Mouse (Mus musculus) intestine, postnatal 0 days (tissue): ENCODE measurements around the gene Cops2. TPM values are rescaled to one million over a fixed set of nuclear protein-coding genes. Genes with fewer than 3 reads are reported as not detected.

Source experiments
- ATAC-seq: fragments of 200-750 bp; cut with Nextera tagmentation; 2 replicates; pipeline ENCODE4 v1.8.0; 2017; ENCODE audit warnings: mild to moderate bottlenecking, moderate TSS enrichment, moderate library complexity
- H3K27ac ChIP-seq: fragments of 300-500 bp; sonication (generic); 2 replicates; pipeline ENCODE4 v1.5.1; 2014; ENCODE audit warnings: mild to moderate bottlenecking, low read depth, low read length, moderate library complexity
- H3K27me3 ChIP-seq: fragments of 300-500 bp; sonication (generic); replicated peaks from 2 replicates; pipeline ENCODE4 v1.6.1; 2014; ENCODE audit warnings: low read length, mixed read lengths; ENCODE audit not compliant: control insufficient read depth, insufficient read depth
- H3K36me3 ChIP-seq: fragments of 300-500 bp; sonication (generic); 2 replicates; pipeline ENCODE4 v1.6.1; 2014; ENCODE audit warnings: mild to moderate bottlenecking, moderate library complexity; ENCODE audit not compliant: control insufficient read depth, insufficient read depth
- H3K4me1 ChIP-seq: fragments of 300-500 bp; sonication (generic); replicated peaks from 2 replicates; pipeline ENCODE4 v1.6.1; 2014; ENCODE audit warnings: antibody characterized with exemption, low read length, mixed read lengths; ENCODE audit not compliant: control insufficient read depth, insufficient read depth
- H3K4me2 ChIP-seq: fragments of 300-500 bp; sonication (generic); replicated peaks from 2 replicates; pipeline ENCODE4 v1.6.1; 2014; ENCODE audit warnings: low read depth, mild to moderate bottlenecking, moderate library complexity
- H3K4me3 ChIP-seq: fragments of 300-500 bp; sonication (generic); 2 replicates; pipeline ENCODE4 v1.5.1; 2014; ENCODE audit warnings: low read depth, low read length
- H3K9ac ChIP-seq: fragments of 300-500 bp; sonication (generic); 2 replicates; pipeline ENCODE4 v1.6.1; 2014; ENCODE audit warnings: mild to moderate bottlenecking, low read depth, low read length
- H3K9me3 ChIP-seq: fragments of 300-500 bp; sonication (generic); 2 replicates; pipeline ENCODE4 v1.6.1; 2016; ENCODE audit warnings: mixed run types; ENCODE audit not compliant: control insufficient read depth
- CTCF ChIP-seq: sonication (generic); IDR thresholded peaks from 2 replicates; pipeline ENCODE4 v1.5.1; 2016; ENCODE audit warnings: low read depth, mild to moderate bottlenecking, control low read depth, antibody characterized with exemption, moderate library complexity
- WGBS: fragments of 180-500 bp; shearing (Covaris S2); extraction: QIAGEN DNeasy Blood & Tissue Kit; methylation state at CpG from one replicate; pipeline ENCODE4 v1.1.7; 2014; 5-methylcytosine and 5-hydroxymethylcytosine counted together
- polyA plus RNA-seq: library from polyadenylated mRNA; unstranded; fragments of >200 nt; fragmentation: Nextera tagmentation; extraction: Ambion mirVana; gene quantifications from 2 replicates; pipeline ENCODE4 v1.2.1, GENCODE M21; 2015

The Cops2 gene
- polyA plus RNA-seq, 1 experiment from 2014 or later: 28.7 TPM

GRCm38 (mm10) chr2:125838708-125839284 is 20.1 kb downstream of the Cops2 start:
- H3K9ac ChIP-seq: no peak overlapping the region
- H3K4me3 ChIP-seq: no peak overlapping the region
- no peak overlapping the region for H3K4me2 ChIP-seq
- WGBS: 76% methylated on average over 2 of the region's 2 CpGs
- ATAC-seq: no peak
- peaks cover 34% of the 10 kb centered on the region for H3K36me3 ChIP-seq
- no peaks in the 10 kb centered on the region for H3K9me3 ChIP-seq
- no peak overlapping the region for H3K27ac ChIP-seq
- no peaks in the 10 kb centered on the region for H3K4me1 ChIP-seq
- TF ChIP-seq CTCF: no peak
- H3K27me3 ChIP-seq: no peaks in the 10 kb centered on the region

- WGBS: 92% methylated on average over 7 of the region's 7 CpGs
- Histone ChIP-seq H3K9ac (no peak overlapping the region), H3K27ac (no peak overlapping the region), H3K4me3 (no peak overlapping the region), H3K4me1 (no peaks in the 10 kb centered on the region), H3K4me2 (no peak overlapping the region), H3K9me3 (no peaks in the 10 kb centered on the region), H3K27me3 (no peaks in the 10 kb centered on the region), H3K36me3 (peaks cover 35% of the 10 kb centered on the region)
- ATAC-seq: no peak
- no peak for TF ChIP-seq CTCF
Observed at GRCm38 (mm10) chr2:125838091-125838490, 20.8 kb downstream of the Cops2 start.

GRCm38 (mm10) chr2:125829924-125830323 is 29.0 kb downstream of the Cops2 start:
- no peak overlapping the region for H3K9ac ChIP-seq
- H3K27me3 ChIP-seq: no peaks in the 10 kb centered on the region
- 95% methylated on average over 2 of the region's 2 CpGs for WGBS
- H3K36me3 ChIP-seq: peaks cover 28% of the 10 kb centered on the region
- no peak for ATAC-seq
- no peak overlapping the region for H3K4me3 ChIP-seq
- H3K4me2 ChIP-seq: no peak overlapping the region
- H3K9me3 ChIP-seq: no peaks in the 10 kb centered on the region
- no peak for TF ChIP-seq CTCF
- no peaks in the 10 kb centered on the region for H3K4me1 ChIP-seq
- no peak overlapping the region; the same call in 1 of the 2 replicates for H3K27ac ChIP-seq

GRCm38 (mm10) chr2:125827898-125828297 is 31.0 kb downstream of the Cops2 start:
- H3K9me3 ChIP-seq: no peaks in the 10 kb centered on the region
- H3K36me3 ChIP-seq: peaks cover 25% of the 10 kb centered on the region
- H3K9ac ChIP-seq: no peak overlapping the region
- H3K4me1 ChIP-seq: no peaks in the 10 kb centered on the region
- no peak overlapping the region for H3K4me2 ChIP-seq
- no peak for TF ChIP-seq CTCF
- no peak for ATAC-seq
- H3K4me3 ChIP-seq: no peak overlapping the region
- no peak overlapping the region for H3K27ac ChIP-seq
- H3K27me3 ChIP-seq: no peaks in the 10 kb centered on the region
- WGBS: 84% methylated on average over 4 of the region's 4 CpGs

- Histone ChIP-seq H3K4me3 (no peak overlapping the region), H3K4me1 (no peaks in the 10 kb centered on the region), H3K9me3 (no peaks in the 10 kb centered on the region), H3K4me2 (no peak overlapping the region), H3K27ac (no peak overlapping the region), H3K36me3 (peaks cover 11% of the 10 kb centered on the region; the same call in 1 of the 2 replicates), H3K9ac (no peak overlapping the region), H3K27me3 (no peaks in the 10 kb centered on the region)
- WGBS: 79% methylated on average over 4 of the region's 4 CpGs
- no peak for ATAC-seq
- TF ChIP-seq CTCF: no peak
Observed at GRCm38 (mm10) chr2:125826201-125826600, 32.7 kb downstream of the Cops2 start.

- Histone ChIP-seq H3K4me2 (no peak overlapping the region), H3K27me3 (no peaks in the 10 kb centered on the region), H3K27ac (no peak overlapping the region), H3K4me3 (no peak overlapping the region), H3K9me3 (no peaks in the 10 kb centered on the region), H3K9ac (no peak overlapping the region), H3K36me3 (no peaks in the 10 kb centered on the region), H3K4me1 (no peaks in the 10 kb centered on the region)
- ATAC-seq: no peak
- TF ChIP-seq CTCF: no peak
- WGBS: 82% methylated on average over 4 of the region's 4 CpGs
Observed at GRCm38 (mm10) chr2:125820397-125820796, 38.5 kb downstream of the Cops2 start.
